Mouse (Mus musculus) gastrocnemius, adult 8-10 months (tissue): Measurements from ENCODE around the gene Zfhx3. TPM values are rescaled to one million over a fixed set of nuclear protein-coding genes. Genes with fewer than 3 reads are reported as not detected.

Source experiments
- DNase-seq, 2 experiments: peaks; one replicate each; pipeline ENCODE4 v3.0.0; 2022; ENCODE audit warnings: low spot score in 2 of 2
- total RNA-seq, 4 experiments: library from RNA; stranded (reverse); gene quantifications; 2 replicates each; pipeline ENCODE4 v1.2.4; 2022

Zfhx3 gene
- total RNA-seq, 4 experiments from 2014 or later: 20.0 to 21.5 (median 21.0) TPM

DNA sequence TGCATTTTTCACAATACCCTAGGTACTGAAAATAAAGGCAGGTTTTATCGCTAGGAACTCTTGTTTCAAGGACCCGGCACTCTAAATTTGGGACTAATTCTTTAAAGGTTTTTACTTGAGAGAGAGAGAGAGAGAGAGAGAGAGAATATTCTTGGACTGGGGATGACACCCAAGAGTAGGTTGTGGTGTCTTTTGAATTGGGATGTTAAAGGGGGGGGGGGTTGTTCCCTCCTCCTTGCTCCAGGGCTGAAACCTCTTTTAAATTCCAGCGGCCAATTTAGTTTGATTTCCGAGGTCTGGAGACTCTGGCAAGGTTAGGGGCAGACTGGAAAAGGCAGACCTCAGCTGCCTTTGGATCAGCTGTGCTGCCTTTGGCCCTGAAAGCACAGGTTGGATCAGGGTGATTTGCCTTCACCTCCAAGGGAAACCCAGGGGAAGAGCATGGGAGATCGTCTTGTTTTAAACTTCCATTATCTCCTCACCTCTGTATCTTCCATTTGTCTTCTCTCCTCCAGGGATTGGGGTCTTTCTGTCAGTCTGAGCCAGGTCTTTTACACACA lies 755.7 kb downstream of the Zfhx3 start:
- DNase-seq: no peak

DNA sequence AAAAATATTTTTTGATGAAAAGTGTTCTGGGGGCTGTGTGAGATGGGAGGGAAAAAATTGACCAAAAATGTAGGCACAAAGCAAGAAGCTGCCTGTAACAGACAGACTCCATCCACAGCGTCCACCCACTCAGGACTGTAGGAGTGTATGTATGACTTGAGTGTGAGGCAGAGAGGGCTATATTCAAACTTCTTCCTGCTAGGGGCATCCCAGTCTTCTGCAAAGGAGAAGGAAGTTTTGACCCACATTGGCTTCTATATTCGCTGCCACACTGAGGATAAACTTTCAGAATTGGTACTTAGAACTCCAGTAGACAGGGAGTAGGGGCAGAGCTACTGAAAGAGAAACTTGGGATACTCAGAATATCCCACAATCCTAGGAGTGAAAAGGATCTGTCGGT lies 756.6 kb downstream of the Zfhx3 start:
- no peak for DNase-seq

GRCm38 (mm10) chr8:108699454-108700345 lies 757.3 kb downstream of the Zfhx3 start:
- no peak for DNase-seq

DNA sequence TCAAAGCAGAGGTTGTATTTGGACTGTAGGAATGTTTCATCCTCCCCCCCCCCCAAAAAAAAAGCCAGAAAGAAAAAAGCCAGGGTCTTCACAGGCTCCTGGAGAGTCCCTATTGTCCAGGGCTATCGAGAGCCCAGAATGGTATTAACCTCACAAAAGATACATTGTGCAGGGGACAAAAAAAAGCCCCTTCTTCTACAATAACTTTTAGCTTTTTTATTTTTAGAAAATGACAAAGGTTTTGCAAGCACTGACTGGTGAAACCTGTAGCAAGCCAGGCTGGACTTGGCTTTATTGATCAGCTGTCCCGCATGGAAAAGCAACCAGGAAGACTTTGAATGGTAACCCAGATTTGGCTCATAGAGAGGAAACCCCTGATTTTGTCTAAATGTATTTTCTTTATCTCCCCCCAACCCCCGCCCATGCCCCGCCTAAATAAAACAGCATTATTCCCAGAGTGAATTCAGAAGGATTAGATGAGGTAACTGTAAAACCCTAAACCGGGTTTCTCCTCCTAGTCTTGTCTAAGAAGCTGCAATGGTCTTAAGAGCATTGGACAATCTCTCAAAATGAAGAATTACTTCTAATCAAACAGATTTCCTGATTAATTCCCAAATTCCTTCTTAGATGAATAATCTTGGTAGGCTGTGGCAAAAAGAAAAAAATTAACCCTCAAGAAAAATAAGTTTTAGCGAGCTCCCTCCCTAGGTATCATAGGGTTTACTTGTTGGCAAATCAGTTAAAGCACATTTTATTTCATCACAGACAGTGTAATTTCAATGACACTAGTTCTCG lies 759.1 kb downstream of the Zfhx3 start:
- no peak for DNase-seq

DNA sequence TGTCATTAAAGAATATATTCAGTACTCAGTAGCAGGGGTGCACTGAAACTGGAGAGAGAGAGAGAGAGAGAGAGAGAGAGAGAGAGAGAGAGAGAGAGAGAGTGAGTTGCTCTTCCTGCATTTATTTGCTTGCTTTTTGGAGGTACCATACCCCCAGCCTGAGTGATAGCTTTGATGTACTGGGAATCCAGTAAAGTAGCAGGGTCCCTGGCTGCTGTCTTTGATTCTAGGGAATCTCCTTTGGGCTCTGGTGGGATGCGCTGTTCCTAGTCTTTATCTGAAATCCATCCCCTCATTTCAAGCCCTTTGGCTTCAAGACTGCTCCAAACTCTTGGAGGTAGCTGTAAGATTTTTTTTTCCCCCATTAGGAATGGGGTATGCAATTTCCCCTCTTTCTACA lies 759.8 kb downstream of the Zfhx3 start:
- DNase-seq: no peak

- no peak for DNase-seq
These were observed 763.3 kb downstream of the Zfhx3 start for GRCm38 (mm10) chr8:108705751-108706150.

- no peak for DNase-seq
These were observed 764.0 kb downstream of the Zfhx3 start for GRCm38 (mm10) chr8:108706491-108706847.

DNA sequence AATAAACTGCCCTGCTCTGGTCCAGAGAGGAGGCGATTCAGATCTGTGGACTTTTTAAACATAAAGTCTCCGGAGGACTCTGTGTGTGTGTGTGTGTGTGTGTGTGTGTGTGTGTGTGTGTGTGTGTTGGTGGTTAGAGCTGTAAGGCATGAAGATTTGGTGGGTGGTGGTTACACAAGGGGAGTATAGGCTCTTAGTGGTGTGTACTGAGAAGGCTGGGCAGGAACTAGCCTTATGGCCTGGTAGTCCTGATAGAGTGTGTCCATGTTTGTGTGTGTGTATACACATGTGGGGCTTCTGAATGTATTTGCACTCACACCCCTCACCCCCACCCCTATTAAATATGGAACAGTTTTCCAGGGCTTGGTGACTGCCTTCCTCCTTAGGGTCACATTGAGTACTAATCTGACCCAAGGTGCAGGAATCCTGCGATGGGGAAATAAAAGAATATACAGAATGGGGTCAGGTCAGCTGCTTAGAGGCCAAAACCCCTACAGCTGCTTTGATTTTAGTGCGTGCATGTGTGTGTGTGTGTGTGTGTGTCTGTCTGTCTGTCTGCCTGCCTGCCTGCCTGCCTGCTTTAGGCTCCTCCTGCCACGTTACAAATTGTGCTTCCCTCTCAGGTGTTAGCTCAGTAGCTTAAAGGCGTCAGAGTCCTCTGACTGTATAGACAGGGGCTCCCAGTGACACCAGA lies 764.6 kb downstream of the Zfhx3 start:
- no peak for DNase-seq

GRCm38 (mm10) chr8:108707576-108708281 lies 765.3 kb downstream of the Zfhx3 start:
- no peak for DNase-seq

DNA sequence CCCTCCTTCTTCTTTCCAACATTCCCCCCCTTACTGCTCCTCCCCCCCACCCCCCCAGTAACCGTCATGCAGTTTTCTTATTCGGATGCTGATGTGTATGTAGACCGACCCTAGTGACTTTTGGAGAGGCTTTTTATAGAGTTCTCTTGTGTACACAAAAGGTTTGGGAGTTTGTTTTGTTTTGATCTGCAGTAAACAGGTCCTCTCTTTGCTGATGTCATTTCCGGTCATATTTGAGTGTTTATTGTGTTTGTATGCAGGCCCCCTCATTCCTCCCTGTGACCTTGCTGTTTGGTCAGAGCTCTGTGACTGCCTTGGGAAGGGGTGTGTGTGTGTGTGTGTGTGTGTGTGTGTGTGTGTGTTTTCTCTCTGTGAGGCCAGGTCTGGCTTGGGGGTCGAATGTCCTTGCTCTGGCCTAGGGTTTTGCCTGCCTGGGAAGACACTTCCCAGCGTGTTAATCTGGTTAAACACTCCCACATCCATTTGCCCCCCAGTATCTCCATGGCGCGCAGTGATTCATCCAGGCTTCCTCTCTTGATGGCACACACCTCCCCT lies 766.5 kb downstream of the Zfhx3 start:
- no peak for DNase-seq

DNA sequence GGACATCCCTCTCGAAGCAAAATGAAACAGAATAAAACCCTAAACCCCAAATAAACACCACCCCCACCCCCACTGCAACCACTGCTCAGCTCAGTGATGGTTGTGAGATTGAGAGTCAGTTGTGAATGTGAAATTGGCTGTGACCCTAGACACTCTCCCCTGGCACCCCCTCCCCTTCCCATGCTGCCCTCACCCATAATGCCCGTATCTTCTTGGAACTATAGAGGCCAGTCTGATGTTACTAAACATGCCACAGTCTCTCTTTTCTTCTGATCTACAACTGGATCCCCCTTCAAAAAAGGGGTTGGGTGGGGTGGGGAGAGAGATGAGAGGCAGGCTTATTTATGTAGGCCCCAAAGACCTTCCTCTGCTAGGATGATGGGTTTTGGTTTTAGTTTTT lies 767.0 kb downstream of the Zfhx3 start:
- DNase-seq: no peak

- DNase-seq: no peak
These were observed 767.6 kb downstream of the Zfhx3 start for GRCm38 (mm10) chr8:108709928-108710606.

GRCm38 (mm10) chr8:108710607-108711489 lies 768.4 kb downstream of the Zfhx3 start:
- no peak for DNase-seq

DNA sequence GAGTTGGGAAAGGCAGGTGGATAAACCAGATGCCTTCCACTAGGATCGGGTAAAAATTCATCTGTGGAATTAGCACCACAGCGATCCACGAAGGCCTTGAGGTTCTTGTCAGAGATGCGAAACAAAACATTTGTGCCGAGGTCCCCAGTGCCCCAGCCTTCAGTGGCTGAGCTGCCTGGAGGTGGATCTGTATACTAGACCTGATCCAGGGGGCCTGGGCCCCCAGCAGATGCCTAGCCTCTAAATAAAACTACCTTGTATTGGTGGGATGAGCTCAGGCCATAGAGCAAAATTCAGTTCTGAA lies 769.0 kb downstream of the Zfhx3 start:
- no peak for DNase-seq

DNA sequence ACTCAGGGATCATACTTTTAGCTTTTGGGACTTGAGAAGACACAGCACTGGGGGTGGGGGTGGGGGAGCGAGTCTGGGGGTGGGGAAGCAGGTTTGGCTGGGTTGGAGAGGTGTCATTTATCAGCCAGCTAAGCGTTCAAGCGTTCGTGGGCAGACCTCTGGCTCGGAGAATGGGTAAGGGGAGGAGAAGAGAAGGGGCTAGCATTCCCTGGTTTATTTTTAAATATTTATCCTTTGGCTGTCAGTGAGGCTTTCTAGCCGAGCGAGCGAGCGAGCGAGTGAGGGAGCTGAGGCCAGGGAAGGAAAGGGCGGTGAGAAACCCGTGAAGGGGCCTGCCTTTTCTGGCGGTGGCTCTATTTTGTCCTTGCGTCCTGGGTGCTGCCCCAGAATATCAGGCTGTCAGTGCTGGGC lies 769.6 kb downstream of the Zfhx3 start:
- DNase-seq: no peak

DNA sequence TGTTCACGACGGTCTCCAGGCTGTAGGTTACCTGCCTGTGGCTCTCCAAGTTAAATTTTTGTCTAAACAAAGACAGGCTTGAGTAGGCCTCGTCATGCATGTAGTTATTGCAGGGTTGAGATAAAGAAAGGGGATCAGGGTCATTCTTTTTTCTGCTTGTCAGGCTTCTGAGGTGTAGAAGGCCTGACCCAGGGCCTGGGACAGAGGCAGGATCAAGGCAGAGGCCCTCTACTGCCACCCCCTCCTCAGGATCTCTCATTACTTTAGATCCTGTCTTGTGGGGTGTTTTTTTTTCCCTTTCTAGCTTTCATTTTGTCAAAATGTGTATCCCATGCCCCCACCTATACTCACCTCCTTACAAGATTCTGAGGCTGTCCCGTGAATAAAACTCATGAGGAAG lies 770.2 kb downstream of the Zfhx3 start:
- no peak for DNase-seq

GRCm38 (mm10) chr8:108713346-108714142 lies 771.1 kb downstream of the Zfhx3 start:
- no peak for DNase-seq

GRCm38 (mm10) chr8:108714143-108714635 lies 771.7 kb downstream of the Zfhx3 start:
- DNase-seq: no peak
